Mouse (Mus musculus): ENCODE results near the gene Acsbg1.

- TF ChIP-seq EP300 (IDR thresholded peaks at IDR 0.05) = no peak
- no peak for TF ChIP-seq CTCF (IDR thresholded peaks at IDR 0.05)
Measured at GRCm38 (mm10) chr9:54698318-54699086, 36.8 kb upstream of the Acsbg1 start, which contains the start of gene Dnaja4.
